Mouse (Mus musculus) lung, adult 18-20 months (tissue): ENCODE results near the gene Psg23.
"Not testable (repeated sequence)": the region's sequence is repeated elsewhere in the genome, so short reads cannot be mapped to it uniquely, and the experiment has no call there.

ENCODE experiments used
- DNase-seq, 2 experiments: peaks; one replicate each; pipeline ENCODE4 v3.0.0; 2022; ENCODE audit warnings: mixed read lengths in 2 of 2

Psg23 gene

GRCm38 (mm10) chr7:18616401-18616800, at the start of gene Psg23:
TSS of gene Psg23 (minus strand) at chr7:18616501.
- DNase-seq, result not testable (repeated sequence)

- DNase-seq, result not testable (repeated sequence)
Observed at GRCm38 (mm10) chr7:18656625-18657024, 40.3 kb upstream of the Psg23 start, which contains the start of gene Psg21. TSS of gene Psg21 (minus strand) at chr7:18656725.

- DNase-seq, result not testable (repeated sequence)
Observed at GRCm38 (mm10) chr7:18626921-18627320, 10.6 kb upstream of the Psg23 start.

GRCm38 (mm10) chr7:18567205-18567604, 49.1 kb downstream of the Psg23 start, which contains the start of gene Psg27:
TSS of gene Psg27 (minus strand) at chr7:18567305.
- DNase-seq, result no peak

GRCm38 (mm10) chr7:18559850-18560249, 56.5 kb downstream of the Psg23 start:
- no peak for DNase-seq
